Mouse (Mus musculus) retina, postnatal 1 day (tissue): Measurements from ENCODE around the gene Cyb5b.
"Not testable (repeated sequence)": the region's sequence is repeated elsewhere in the genome, so short reads cannot be mapped to it uniquely, and the experiment has no call there.

Experiments
- DNase-seq: peaks from one replicate; pipeline ENCODE4 v3.0.0-alpha.2; 2012

The Cyb5b gene

GRCm38 (mm10) chr8:107181122-107181521, 30.7 kb downstream of the Cyb5b start:
- DNase-seq = no peak

GRCm38 (mm10) chr8:107184996-107185395, 34.6 kb downstream of the Cyb5b start:
- no peak for DNase-seq

GRCm38 (mm10) chr8:107186659-107187390, 36.4 kb downstream of the Cyb5b start:
- DNase-seq = peak; percentile 4

- DNase-seq = no peak
These were observed 37.2 kb downstream of the Cyb5b start for GRCm38 (mm10) chr8:107187631-107188030.

GRCm38 (mm10) chr8:107192631-107193030, 42.2 kb downstream of the Cyb5b start:
- DNase-seq = peak; percentile 4

- no peak for DNase-seq
These were observed 42.9 kb downstream of the Cyb5b start for GRCm38 (mm10) chr8:107193331-107193730.

- DNase-seq = peak; percentile 22
These were observed 44.5 kb downstream of the Cyb5b start for GRCm38 (mm10) chr8:107194786-107195451.

GRCm38 (mm10) chr8:107197901-107198826, 47.7 kb downstream of the Cyb5b start:
- DNase-seq = peak; percentile 45

GRCm38 (mm10) chr8:107205164-107205563, 54.7 kb downstream of the Cyb5b start:
- no peak for DNase-seq

GRCm38 (mm10) chr8:107205701-107206561, 55.5 kb downstream of the Cyb5b start:
- DNase-seq = no peak

- no peak for DNase-seq
These were observed 56.5 kb downstream of the Cyb5b start for GRCm38 (mm10) chr8:107206782-107207525.

GRCm38 (mm10) chr8:107209185-107209584, 58.7 kb downstream of the Cyb5b start:
- no peak for DNase-seq

- DNase-seq = no peak
These were observed 61.6 kb downstream of the Cyb5b start for GRCm38 (mm10) chr8:107212006-107212405.

GRCm38 (mm10) chr8:107217230-107217629, 66.8 kb downstream of the Cyb5b start:
- DNase-seq = not testable (repeated sequence)

GRCm38 (mm10) chr8:107218091-107218490, 67.7 kb downstream of the Cyb5b start:
- DNase-seq = no peak

GRCm38 (mm10) chr8:107219078-107219477, 68.6 kb downstream of the Cyb5b start:
- no peak for DNase-seq

GRCm38 (mm10) chr8:107221924-107222851, 71.7 kb downstream of the Cyb5b start:
- DNase-seq = peak; percentile 71

- DNase-seq = peak; percentile 44
These were observed 75.7 kb downstream of the Cyb5b start for GRCm38 (mm10) chr8:107226183-107226582.

- no peak for DNase-seq
These were observed 76.7 kb downstream of the Cyb5b start for GRCm38 (mm10) chr8:107227011-107227626.

GRCm38 (mm10) chr8:107233251-107233650, 82.8 kb downstream of the Cyb5b start:
- DNase-seq = no peak
